Mouse (Mus musculus): ENCODE results near the gene Eif1ad.
A peak's percentile ranks its signal among the peaks of the same experiment; 100 is the strongest.
"Not testable (repeated sequence)": the region's sequence is repeated elsewhere in the genome, so short reads cannot be mapped to it uniquely, and the experiment has no call there.

Eif1ad gene

DNA sequence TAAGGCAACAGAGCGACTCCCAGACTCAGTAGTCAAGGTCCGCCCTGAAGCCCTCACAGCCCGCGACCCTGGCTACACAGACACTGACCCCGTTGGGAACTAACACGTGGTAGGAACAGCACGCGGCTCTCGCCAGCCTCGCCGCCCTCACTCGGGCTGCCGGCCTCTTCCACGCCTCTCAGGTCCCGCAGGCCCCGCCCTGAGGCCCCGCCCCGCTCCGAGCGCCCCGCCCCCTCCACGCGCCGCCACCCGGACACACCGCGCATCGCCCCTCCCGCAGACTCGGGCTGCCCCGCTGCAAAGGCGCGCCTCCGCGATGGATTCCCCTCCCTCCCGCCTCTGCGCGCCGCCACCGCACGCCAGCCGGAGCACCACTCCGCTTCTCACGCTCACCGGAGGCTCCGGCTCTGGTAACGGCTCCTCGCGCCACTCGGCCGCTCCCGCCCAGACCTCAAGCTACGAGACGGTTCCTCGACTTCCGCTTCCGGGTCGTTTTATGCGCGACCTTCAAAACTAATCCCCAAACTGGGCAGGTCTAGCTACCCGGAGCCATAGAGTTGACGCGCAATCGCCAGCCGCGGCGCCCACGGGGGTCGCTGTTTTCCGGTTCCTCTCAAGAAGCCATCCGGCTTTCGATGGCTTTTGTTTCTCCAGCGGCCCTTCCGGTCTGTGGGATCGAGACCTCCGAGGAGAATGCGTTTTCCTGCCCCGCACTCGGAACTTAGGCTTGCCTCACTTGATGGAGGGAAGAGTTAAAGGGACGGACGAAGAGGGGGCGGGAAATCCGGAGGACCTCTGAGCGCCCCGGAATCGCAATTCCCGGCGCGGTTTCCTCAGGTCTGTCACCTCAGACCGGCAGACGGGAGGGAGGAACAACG is at the start of gene Eif1ad:
Gene Eif1ad (plus strand): TSS at position 567 of the 878 bp plus-strand sequence.
- peak; percentile 95 for DNase-seq (ENCODE audit: low read depth, low spot score)

DNA sequence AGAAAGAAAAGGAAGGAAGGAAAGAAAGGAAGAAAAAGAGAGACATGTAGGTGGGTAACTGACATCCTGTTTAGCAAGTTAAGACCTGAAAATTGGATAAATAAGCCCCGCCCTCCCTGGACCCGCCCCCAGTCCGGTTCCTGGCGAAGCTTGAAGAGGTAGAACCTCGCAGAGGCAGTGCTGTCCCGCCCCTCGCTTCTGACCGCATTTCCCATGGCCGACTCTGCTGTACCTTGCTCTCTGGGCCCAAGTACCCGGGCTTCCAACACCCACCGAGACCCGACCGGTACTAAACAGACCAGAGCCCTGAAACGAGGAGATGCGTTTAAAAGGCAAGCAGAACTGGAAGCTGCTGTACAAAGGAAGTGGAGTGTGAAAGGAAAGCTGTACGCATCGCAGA is 42.7 kb upstream of the Eif1ad start:
- DNase-seq (ENCODE audit: low read depth, low spot score), result no peak

GRCm38 (mm10) chr19:5327970-5328369 is 38.6 kb upstream of the Eif1ad start:
- DNase-seq (ENCODE audit: low read depth, low spot score), result no peak

DNA sequence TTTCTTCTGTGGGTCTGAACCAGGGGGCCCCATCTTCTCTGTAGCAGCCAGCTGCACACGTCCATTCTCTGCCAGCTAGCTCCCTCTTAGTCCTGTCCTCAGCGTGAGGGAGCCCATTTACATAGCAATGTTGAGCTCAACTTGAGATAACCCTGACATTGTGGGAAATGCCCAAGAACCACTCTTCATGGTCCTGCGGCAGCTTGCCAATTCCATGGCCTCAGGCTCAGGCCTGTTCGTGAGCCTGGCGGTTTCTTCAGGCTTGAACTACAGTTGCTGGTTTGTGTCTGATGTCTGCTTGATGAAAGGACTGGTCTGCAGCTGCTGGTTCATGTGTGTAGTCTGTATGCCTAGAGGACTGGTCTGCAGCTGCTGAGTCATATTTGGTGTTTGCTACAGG is 31.8 kb upstream of the Eif1ad start:
- no peak for DNase-seq (ENCODE audit: low read depth, low spot score)

DNA sequence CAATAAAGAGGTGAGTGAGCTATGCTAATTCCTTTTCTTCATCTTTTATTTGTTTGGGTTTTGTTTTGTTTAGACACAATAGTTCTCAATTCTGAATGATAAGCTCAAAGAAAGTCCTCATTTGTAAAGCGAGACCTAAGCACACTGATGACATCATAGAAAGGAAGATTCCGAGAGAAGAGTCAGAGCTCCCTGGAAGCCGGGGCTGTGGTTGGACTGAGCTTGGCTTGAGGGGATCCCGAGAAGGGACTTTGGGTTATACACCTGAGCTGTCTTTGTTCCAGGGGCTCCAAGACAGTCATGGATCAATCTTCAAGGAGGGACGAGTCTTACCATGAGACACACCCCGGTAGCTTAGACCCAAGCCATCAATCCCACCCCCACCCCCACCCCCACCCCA is 31.1 kb upstream of the Eif1ad start, which contains the start of gene Catsper1:
Gene Catsper1 (plus strand): TSS at position 301 of the 400 bp plus-strand sequence.
- DNase-seq (ENCODE audit: low read depth, low spot score), result no peak

- peak; percentile 48 for DNase-seq (ENCODE audit: low read depth, low spot score)
These were observed 28.6 kb upstream of the Eif1ad start for GRCm38 (mm10) chr19:5337975-5338374.

- DNase-seq (ENCODE audit: low read depth, low spot score), result no peak
These were observed 25.2 kb upstream of the Eif1ad start for GRCm38 (mm10) chr19:5341360-5341759.

DNA sequence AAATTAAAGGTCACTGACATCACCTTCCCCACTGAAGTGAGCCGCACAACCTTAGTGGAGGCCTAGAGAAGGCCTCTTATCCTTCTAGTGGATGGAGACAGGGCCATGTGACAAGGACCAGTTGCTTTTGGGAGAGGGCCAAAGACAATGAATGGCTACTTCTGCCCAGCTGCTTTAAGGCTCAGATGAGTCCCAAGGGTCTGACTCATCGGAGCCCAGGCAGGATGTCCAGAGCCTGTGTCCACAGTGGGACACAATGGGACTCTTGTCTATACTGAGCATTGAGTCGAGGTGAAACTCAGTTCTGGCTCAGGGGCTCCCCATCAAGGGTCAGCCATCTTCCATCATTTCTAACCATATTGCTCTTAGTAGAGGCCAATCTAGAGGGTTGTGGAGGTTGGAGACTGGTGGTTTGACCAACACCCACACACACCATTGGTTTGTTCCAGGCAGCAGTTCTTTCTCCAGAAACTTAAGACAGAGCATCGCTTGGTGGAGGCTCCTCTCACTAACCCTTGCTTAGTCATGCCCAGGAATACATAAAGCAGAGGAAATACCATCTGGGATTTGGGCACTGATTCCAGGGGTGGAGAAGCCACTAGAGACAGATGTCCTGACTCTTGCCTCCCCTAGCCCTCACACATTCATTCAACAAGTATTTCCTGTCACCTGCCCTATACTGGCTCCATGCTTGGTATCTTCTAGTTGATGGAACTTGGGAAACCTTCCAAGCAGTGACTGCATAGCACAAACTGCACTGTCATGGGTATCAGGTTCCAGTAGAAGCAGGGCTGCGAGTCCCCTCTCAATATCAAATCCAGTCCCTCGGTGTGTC is 21.0 kb upstream of the Eif1ad start:
- no peak for DNase-seq (ENCODE audit: low read depth, low spot score)

GRCm38 (mm10) chr19:5348064-5348463 is 18.5 kb upstream of the Eif1ad start:
- no peak for DNase-seq (ENCODE audit: low read depth, low spot score)

DNA sequence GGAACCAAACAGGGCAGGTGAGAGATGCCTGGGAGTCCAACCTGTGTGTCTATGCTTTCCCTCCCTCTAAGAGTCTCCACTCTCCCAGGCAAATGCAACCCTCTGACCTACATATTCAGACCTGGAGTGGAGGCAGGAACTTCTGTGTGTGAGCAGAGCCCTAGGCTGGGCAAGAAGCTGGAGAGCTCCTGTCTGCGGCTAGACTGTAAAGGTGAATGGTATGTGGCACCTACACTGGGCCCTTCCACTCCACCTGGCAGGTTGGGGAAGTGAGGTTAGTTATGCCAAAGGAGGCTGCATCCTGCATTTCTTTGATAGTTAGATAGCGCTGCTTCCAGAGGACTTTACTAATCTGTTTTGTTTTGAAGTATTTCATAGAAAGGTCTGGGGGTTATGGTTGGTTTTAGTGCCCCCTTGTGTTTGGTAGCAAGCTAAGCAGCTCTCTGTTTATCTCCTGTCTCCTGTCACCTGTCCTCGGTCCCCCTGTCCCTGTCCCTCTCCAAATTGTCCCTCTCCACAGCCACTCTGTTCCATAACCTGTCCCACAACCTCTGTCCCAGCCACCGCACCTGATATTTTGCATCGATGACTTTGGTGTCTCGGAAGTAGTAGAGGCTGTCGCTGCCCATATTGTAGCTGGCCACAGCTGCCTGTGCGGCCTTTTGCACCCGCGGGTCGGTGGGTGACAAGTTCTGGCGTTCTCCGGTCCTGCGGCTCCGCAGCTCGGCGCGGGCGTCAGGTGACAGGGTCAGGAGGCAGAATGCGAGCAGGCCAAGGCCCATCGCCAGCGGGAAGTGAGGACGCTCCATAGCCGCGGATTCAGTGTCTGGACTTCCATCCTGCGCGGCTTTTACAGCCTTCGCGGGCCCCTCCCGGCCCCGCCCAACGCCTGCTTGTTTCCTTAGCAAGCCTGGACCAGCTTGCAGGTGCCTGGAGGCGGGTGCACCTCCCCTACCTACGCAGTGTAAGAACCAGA is 17.7 kb upstream of the Eif1ad start:
- DNase-seq (ENCODE audit: low read depth, low spot score), result no peak

DNA sequence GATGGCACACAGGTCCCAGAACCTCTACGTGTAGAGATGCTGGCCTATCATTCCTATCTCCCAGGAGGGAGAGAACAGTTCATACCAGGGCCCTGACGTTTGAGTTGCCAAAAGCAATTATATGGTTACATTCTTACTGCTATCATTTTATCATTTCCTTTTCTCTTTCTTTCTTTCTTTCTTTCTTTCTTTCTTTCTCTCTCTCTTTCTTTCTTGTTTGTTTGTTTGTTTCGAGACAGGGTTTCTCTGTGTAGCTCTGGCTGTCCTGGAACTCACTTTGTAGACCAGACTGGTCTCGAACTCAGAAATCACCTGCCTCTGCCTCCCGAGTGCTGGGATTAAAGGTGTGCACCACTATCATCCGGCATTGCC is 17.1 kb upstream of the Eif1ad start, which contains the start of gene Cst6:
Gene Cst6 (minus strand): TSS at position 73 of the 372 bp plus-strand sequence.
- not testable (repeated sequence) for DNase-seq (ENCODE audit: low read depth, low spot score)

- DNase-seq (ENCODE audit: low read depth, low spot score), result no peak
These were observed 12.9 kb upstream of the Eif1ad start for GRCm38 (mm10) chr19:5353609-5354008.

DNA sequence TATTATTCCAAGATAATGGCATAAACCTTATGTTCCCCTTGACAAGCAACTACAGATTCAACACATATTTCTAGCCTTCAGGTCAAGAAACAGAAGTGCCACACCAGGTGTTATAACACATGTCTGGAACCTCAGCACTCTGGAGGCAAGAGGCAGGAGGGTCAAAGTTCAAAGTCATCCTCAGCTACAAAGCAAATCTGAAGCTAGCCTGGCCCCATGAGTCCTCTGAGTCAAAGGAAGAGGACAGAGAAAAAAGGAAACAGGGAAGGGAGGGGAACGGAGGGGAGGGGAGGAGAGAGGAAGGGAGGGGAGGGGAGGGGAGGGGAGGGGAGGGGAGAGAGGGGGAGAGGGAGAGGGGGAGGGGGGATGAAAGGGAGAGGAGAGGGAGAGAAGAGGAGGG is 10.5 kb upstream of the Eif1ad start:
- no peak for DNase-seq (ENCODE audit: low read depth, low spot score)

GRCm38 (mm10) chr19:5362186-5362585 is 4.4 kb upstream of the Eif1ad start:
- DNase-seq (ENCODE audit: low read depth, low spot score), result no peak

DNA sequence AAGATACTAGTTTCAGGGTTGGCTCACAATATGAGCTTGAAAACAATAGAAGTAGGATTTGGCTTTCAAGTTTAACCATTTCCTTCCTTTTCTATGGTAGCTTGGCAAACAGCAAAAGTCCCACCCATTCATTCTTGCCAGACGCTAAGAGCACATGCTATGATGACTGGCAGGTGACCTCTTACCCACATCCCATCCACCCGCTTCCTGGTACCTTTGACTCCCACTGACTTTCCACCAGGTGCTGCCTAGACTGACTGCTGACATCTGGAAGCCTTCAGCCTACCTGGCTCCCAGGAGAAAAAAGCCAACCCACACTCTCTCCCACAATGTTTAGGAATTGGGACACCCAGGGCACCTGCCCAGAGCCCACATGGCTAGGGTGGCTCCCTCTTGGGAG is 2.4 kb upstream of the Eif1ad start:
- DNase-seq (ENCODE audit: low read depth, low spot score), result no peak

- no peak for DNase-seq (ENCODE audit: low read depth, low spot score)
These were observed 790 bp upstream of the Eif1ad start for GRCm38 (mm10) chr19:5365751-5366150.

DNA sequence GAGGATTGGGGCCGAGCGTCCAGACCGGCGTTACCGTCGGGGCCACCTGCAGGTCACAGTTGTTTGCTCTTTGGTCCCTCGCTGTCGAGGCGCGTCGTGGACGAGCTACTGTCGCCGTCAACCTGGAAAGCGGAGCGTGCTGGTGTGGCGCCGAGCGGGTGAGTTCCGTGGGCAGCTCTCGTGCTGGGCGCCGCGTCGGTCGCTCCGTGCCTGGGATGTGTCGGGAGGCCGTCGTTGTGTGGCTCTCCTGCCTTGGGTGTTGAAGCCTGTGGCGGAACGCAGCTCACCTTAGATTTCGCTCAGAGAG is 465 bp downstream of the Eif1ad start, which contains the start of gene Banf1:
Gene Banf1 (minus strand): TSS at position 116 of the 307 bp plus-strand sequence.
- DNase-seq (ENCODE audit: low read depth, low spot score), result no peak

- no peak for DNase-seq (ENCODE audit: low read depth, low spot score)
These were observed 914 bp downstream of the Eif1ad start for GRCm38 (mm10) chr19:5367455-5367854.

DNA sequence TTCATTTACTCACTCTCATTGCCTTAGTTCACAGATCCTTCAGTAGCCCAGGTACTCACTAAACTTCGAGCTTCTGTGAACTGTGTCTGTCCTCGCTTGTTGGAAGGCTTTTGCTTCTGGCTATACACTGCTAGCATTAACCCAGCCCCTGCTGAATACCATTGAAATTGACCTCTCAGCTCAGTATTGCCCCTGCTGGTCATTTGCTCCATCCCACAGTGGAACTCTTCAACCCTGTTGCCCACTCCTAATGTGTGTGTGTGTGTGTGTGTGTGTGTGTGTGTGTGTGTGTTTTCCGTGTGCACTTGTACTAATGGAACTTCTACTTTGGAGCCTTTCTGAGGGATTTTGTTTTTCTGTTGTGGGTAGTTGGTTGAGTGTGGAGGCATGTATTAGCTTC is 4.4 kb downstream of the Eif1ad start:
- no peak for DNase-seq (ENCODE audit: low read depth, low spot score)

- no peak for DNase-seq (ENCODE audit: low read depth, low spot score)
These were observed 6.2 kb downstream of the Eif1ad start for GRCm38 (mm10) chr19:5372724-5373123.

- no peak for DNase-seq (ENCODE audit: low read depth, low spot score)
These were observed 7.6 kb downstream of the Eif1ad start for GRCm38 (mm10) chr19:5374177-5374576.

All from embryo, embryonic 11.5 days (tissue).